Mouse (Mus musculus): Measurements from ENCODE around the gene Gucy2d. TPM values are rescaled to one million over a fixed set of nuclear protein-coding genes. Genes with fewer than 3 reads are reported as not detected.

Gene Gucy2d
- polyA plus RNA-seq, 1 experiment from 2014 or later: not detected

GRCm38 (mm10) chr7:98495591-98495990 is 55.4 kb downstream of the Gucy2d start:
- no peak for TF ChIP-seq CTCF (IDR thresholded peaks at IDR 0.05)
- no peak overlapping the region for H3K27ac ChIP-seq (ENCODE audit: low read length)
- peaks cover 2% of the 10 kb centered on the region; the same call in 1 of the 2 replicates for H3K4me1 ChIP-seq (ENCODE audit: insufficient read depth, low read depth, low read length)
- WGBS: 65% methylated on average over 1 of the region's 1 CpGs
- H3K9ac ChIP-seq (replicated peaks; ENCODE audit: low read depth): no peak overlapping the region
- H3K36me3 ChIP-seq (ENCODE audit: insufficient read depth, low read length): peaks cover 8% of the 10 kb centered on the region; the same call in 1 of the 2 replicates
- H3K27me3 ChIP-seq (replicated peaks; ENCODE audit: insufficient read depth, low read length): no peaks in the 10 kb centered on the region
- no peak overlapping the region for H3K4me3 ChIP-seq (ENCODE audit: low read depth, low read length)
- H3K4me2 ChIP-seq (replicated peaks; ENCODE audit: low read depth, low read length): no peak overlapping the region
- ATAC-seq (no peak), DNase-seq (ENCODE audit: low spot score) (no peak)
- no peaks in the 10 kb centered on the region for H3K9me3 ChIP-seq (ENCODE audit: low read length)

- H3K36me3 ChIP-seq (ENCODE audit: insufficient read depth, low read length): peaks cover 8% of the 10 kb centered on the region; the same call in 1 of the 2 replicates
- WGBS: 66% methylated on average over 5 of the region's 5 CpGs
- no peak for TF ChIP-seq EP300 (IDR thresholded peaks at IDR 0.05)
- no peak for TF ChIP-seq CTCF (IDR thresholded peaks at IDR 0.05)
- no peaks in the 10 kb centered on the region for H3K27me3 ChIP-seq (replicated peaks; ENCODE audit: insufficient read depth, low read length)
- no peak overlapping the region for H3K4me3 ChIP-seq (ENCODE audit: low read depth, low read length)
- no peak overlapping the region for H3K27ac ChIP-seq (ENCODE audit: low read length)
- H3K9ac ChIP-seq (replicated peaks; ENCODE audit: low read depth): no peak overlapping the region
- no peak overlapping the region for H3K4me2 ChIP-seq (replicated peaks; ENCODE audit: low read depth, low read length)
- H3K4me1 ChIP-seq (ENCODE audit: insufficient read depth, low read depth, low read length): peaks cover 2% of the 10 kb centered on the region; the same call in 1 of the 2 replicates
- DNase-seq (ENCODE audit: low spot score) (no peak), ATAC-seq (no peak)
- no peaks in the 10 kb centered on the region for H3K9me3 ChIP-seq (ENCODE audit: low read length)
These were observed 57.2 kb downstream of the Gucy2d start for GRCm38 (mm10) chr7:98497451-98497850.

- whole genome bisulfite sequencing: 92% methylated on average over 12 of the region's 12 CpGs
- no peak overlapping the region for H3K27ac ChIP-seq (ENCODE audit: low read length)
- DNase-seq (ENCODE audit: low spot score) (no peak), ATAC-seq (no peak)
- no peaks in the 10 kb centered on the region for H3K27me3 ChIP-seq (replicated peaks; ENCODE audit: insufficient read depth, low read length)
- TF ChIP-seq CTCF (IDR thresholded peaks at IDR 0.05): no peak
- TF ChIP-seq EP300 (IDR thresholded peaks at IDR 0.05): no peak
- H3K4me3 ChIP-seq (ENCODE audit: low read depth, low read length): no peak overlapping the region
- peaks cover 8% of the 10 kb centered on the region; the same call in 1 of the 2 replicates for H3K36me3 ChIP-seq (ENCODE audit: insufficient read depth, low read length)
- no peak overlapping the region for H3K4me2 ChIP-seq (replicated peaks; ENCODE audit: low read depth, low read length)
- no peaks in the 10 kb centered on the region for H3K9me3 ChIP-seq (ENCODE audit: low read length)
- peaks cover 2% of the 10 kb centered on the region; the same call in 1 of the 2 replicates for H3K4me1 ChIP-seq (ENCODE audit: insufficient read depth, low read depth, low read length)
- H3K9ac ChIP-seq (replicated peaks; ENCODE audit: low read depth): no peak overlapping the region
These were observed 57.9 kb downstream of the Gucy2d start for GRCm38 (mm10) chr7:98498101-98498500.

GRCm38 (mm10) chr7:98498656-98499560 is 58.7 kb downstream of the Gucy2d start:
- peaks cover 8% of the 10 kb centered on the region; the same call in 1 of the 2 replicates for H3K36me3 ChIP-seq (ENCODE audit: insufficient read depth, low read length)
- TF ChIP-seq EP300 (IDR thresholded peaks at IDR 0.05): no peak
- TF ChIP-seq CTCF (IDR thresholded peaks at IDR 0.05): no peak
- H3K9me3 ChIP-seq (ENCODE audit: low read length): no peaks in the 10 kb centered on the region
- DNase-seq (ENCODE audit: low spot score) (no peak), ATAC-seq (no peak)
- no peak overlapping the region for H3K4me2 ChIP-seq (replicated peaks; ENCODE audit: low read depth, low read length)
- WGBS: 80% methylated on average over 20 of the region's 20 CpGs
- H3K9ac ChIP-seq (replicated peaks; ENCODE audit: low read depth): no peak overlapping the region
- H3K27ac ChIP-seq (ENCODE audit: low read length): no peak overlapping the region
- no peak overlapping the region for H3K4me3 ChIP-seq (ENCODE audit: low read depth, low read length)
- H3K27me3 ChIP-seq (replicated peaks; ENCODE audit: insufficient read depth, low read length): no peaks in the 10 kb centered on the region
- peaks cover 1% of the 10 kb centered on the region; the same call in 1 of the 2 replicates for H3K4me1 ChIP-seq (ENCODE audit: insufficient read depth, low read depth, low read length)

GRCm38 (mm10) chr7:98499561-98500292 is 59.5 kb downstream of the Gucy2d start:
- no peak overlapping the region for H3K9ac ChIP-seq (replicated peaks; ENCODE audit: low read depth)
- WGBS: 68% methylated on average over 25 of the region's 25 CpGs

GRCm38 (mm10) chr7:98500470-98500869 is 60.3 kb downstream of the Gucy2d start:
- ATAC-seq: no peak; the same call in 1 of the 2 replicates

More at GRCm38 (mm10) chr7:98499561-98500292, 59.5 kb downstream of the Gucy2d start:
- H3K27ac ChIP-seq (ENCODE audit: low read length): no peak overlapping the region
- no peak for DNase-seq (ENCODE audit: low spot score)
- no peaks in the 10 kb centered on the region for H3K27me3 ChIP-seq (replicated peaks; ENCODE audit: insufficient read depth, low read length)
- TF ChIP-seq CTCF (IDR thresholded peaks at IDR 0.05): no peak
- TF ChIP-seq EP300 (IDR thresholded peaks at IDR 0.05): no peak
- ATAC-seq: no peak
- H3K36me3 ChIP-seq (ENCODE audit: insufficient read depth, low read length): peaks cover 8% of the 10 kb centered on the region; the same call in 1 of the 2 replicates
- H3K4me3 ChIP-seq (ENCODE audit: low read depth, low read length): no peak overlapping the region
- no peak overlapping the region for H3K4me2 ChIP-seq (replicated peaks; ENCODE audit: low read depth, low read length)
- no peaks in the 10 kb centered on the region for H3K9me3 ChIP-seq (ENCODE audit: low read length)
- H3K4me1 ChIP-seq (ENCODE audit: insufficient read depth, low read depth, low read length): no peaks in the 10 kb centered on the region

More at GRCm38 (mm10) chr7:98500470-98500869, 60.3 kb downstream of the Gucy2d start:
- H3K4me3 ChIP-seq (ENCODE audit: low read depth, low read length): no peak overlapping the region
- H3K9me3 ChIP-seq (ENCODE audit: low read length): no peaks in the 10 kb centered on the region
- H3K36me3 ChIP-seq (ENCODE audit: insufficient read depth, low read length): peaks cover 8% of the 10 kb centered on the region; the same call in 1 of the 2 replicates
- no peak overlapping the region for H3K27ac ChIP-seq (ENCODE audit: low read length)
- no peaks in the 10 kb centered on the region for H3K27me3 ChIP-seq (replicated peaks; ENCODE audit: insufficient read depth, low read length)
- H3K4me2 ChIP-seq (replicated peaks; ENCODE audit: low read depth, low read length): no peak overlapping the region
- no peaks in the 10 kb centered on the region for H3K4me1 ChIP-seq (ENCODE audit: insufficient read depth, low read depth, low read length)
- H3K9ac ChIP-seq (replicated peaks; ENCODE audit: low read depth): no peak overlapping the region
- DNase-seq (ENCODE audit: low spot score): peak; percentile 46
- WGBS: 81% methylated on average over 3 of the region's 3 CpGs
- TF ChIP-seq CTCF (IDR thresholded peaks at IDR 0.05) (no peak), EP300 (IDR thresholded peaks at IDR 0.05) (no peak)
